Mouse (Mus musculus) lung, adult 2 months (tissue): ENCODE measurements around the gene Pmp22.

Source experiments
- CTCF ChIP-seq: fragments of 200-500 bp; IDR thresholded peaks from 2 replicates; pipeline ENCODE4 v1.5.1; 2011; ENCODE audit warnings: mild to moderate bottlenecking, low read length, control low read depth; ENCODE audit not compliant: insufficient read depth
- POLR2A ChIP-seq: fragments of 200-500 bp; IDR thresholded peaks from 2 replicates; pipeline ENCODE4 v1.6.1; 2011; ENCODE audit warnings: low read depth, mild to moderate bottlenecking, control low read depth, low read length, borderline replicate concordance; ENCODE audit errors: extremely low read depth

GRCm38 (mm10) chr11:63135622-63136021 lies 6.8 kb downstream of the Pmp22 start:
- TF ChIP-seq CTCF (peak; percentile 96), POLR2A (no peak)
